Mouse (Mus musculus): ENCODE measurements around the gene Gpr62. TPM values are rescaled to one million over a fixed set of nuclear protein-coding genes. Genes with fewer than 3 reads are reported as not detected.
A peak's percentile ranks its signal among the peaks of the same experiment; 100 is the strongest.

Gpr62 gene
- polyA plus RNA-seq, 1 experiment from 2014 or later = 0.20 TPM

GRCm38 (mm10) chr9:106430015-106430264, 35.8 kb downstream of the Gpr62 start:
- peaks cover 19% of the 10 kb centered on the region for H3K4me1 ChIP-seq (replicated peaks)
- ATAC-seq = no peak
- peak overlapping the region; percentile 79 for H3K4me2 ChIP-seq (replicated peaks)
- peak overlapping the region; percentile 78 for H3K9ac ChIP-seq
- H3K27ac ChIP-seq = peak overlapping the region; percentile 93
- no peaks in the 10 kb centered on the region for H3K9me3 ChIP-seq
- whole genome bisulfite sequencing = under 1% methylated on average over 4 of the region's 4 CpGs
- H3K4me3 ChIP-seq (replicated peaks) = peak overlapping the region; percentile 78
- peaks cover 12% of the 10 kb centered on the region for H3K36me3 ChIP-seq
- H3K27me3 ChIP-seq (replicated peaks) = no peaks in the 10 kb centered on the region

GRCm38 (mm10) chr9:106429221-106430014, 36.3 kb downstream of the Gpr62 start, which contains the start of gene Rpl29:
Gene Rpl29, plus strand, starts transcription at chr9:106429454.
- peak; percentile 92 for ATAC-seq
- Histone ChIP-seq H3K9ac (peak within 1 kb of the TSS; percentile 78), H3K4me2 (replicated peaks) (peak within 1 kb of the TSS; percentile 79), H3K4me3 (replicated peaks) (peak within 1 kb of the TSS; percentile 78), H3K27me3 (replicated peaks) (no peaks in the 10 kb centered on the region), H3K4me1 (replicated peaks) (peaks cover 19% of the 10 kb centered on the region), H3K36me3 (peaks cover 12% of the 10 kb centered on the region), H3K27ac (peak within 1 kb of the TSS; percentile 93), H3K9me3 (no peaks in the 10 kb centered on the region)
- under 1% methylated on average over 55 of the region's 55 CpGs for WGBS

GRCm38 (mm10) chr9:106428719-106429220, 37.0 kb downstream of the Gpr62 start:
- peak overlapping the region; percentile 91 for H3K27ac ChIP-seq
- WGBS = 13% methylated on average over 11 of the region's 11 CpGs
- ATAC-seq = peak; percentile 50

GRCm38 (mm10) chr9:106421865-106422160, 43.9 kb downstream of the Gpr62 start:
- 0% methylated on average over 3 of the region's 3 CpGs for WGBS
- H3K9ac ChIP-seq = no peak overlapping the region
- peak overlapping the region; percentile 47 for H3K4me2 ChIP-seq (replicated peaks)
- ATAC-seq = peak; percentile 88
- no peak overlapping the region for H3K27ac ChIP-seq
- H3K9me3 ChIP-seq = no peaks in the 10 kb centered on the region
- H3K4me3 ChIP-seq (replicated peaks) = no peak overlapping the region
- peaks cover 17% of the 10 kb centered on the region for H3K4me1 ChIP-seq (replicated peaks)
- no peaks in the 10 kb centered on the region; the same call in 1 of the 2 replicates for H3K27me3 ChIP-seq (replicated peaks)
- H3K36me3 ChIP-seq = no peaks in the 10 kb centered on the region

More at GRCm38 (mm10) chr9:106428719-106429220, 37.0 kb downstream of the Gpr62 start:
- H3K4me2 ChIP-seq (replicated peaks) = peak overlapping the region; percentile 79
- H3K9ac ChIP-seq = peak overlapping the region; percentile 78
- no peaks in the 10 kb centered on the region for H3K27me3 ChIP-seq (replicated peaks)
- peaks cover 19% of the 10 kb centered on the region for H3K4me1 ChIP-seq (replicated peaks)
- no peaks in the 10 kb centered on the region for H3K9me3 ChIP-seq
- peaks cover 12% of the 10 kb centered on the region for H3K36me3 ChIP-seq
- peak overlapping the region; percentile 78 for H3K4me3 ChIP-seq (replicated peaks)

- Histone ChIP-seq H3K4me3 (replicated peaks) (no peak overlapping the region), H3K36me3 (no peaks in the 10 kb centered on the region), H3K27me3 (replicated peaks) (no peaks in the 10 kb centered on the region; the same call in 1 of the 2 replicates), H3K9ac (no peak overlapping the region), H3K9me3 (no peaks in the 10 kb centered on the region), H3K4me2 (replicated peaks) (peak overlapping the region; percentile 47), H3K27ac (no peak overlapping the region), H3K4me1 (replicated peaks) (peaks cover 17% of the 10 kb centered on the region)
- WGBS = 13% methylated on average over 18 of the region's 18 CpGs
- ATAC-seq = peak; percentile 29
These were observed 44.5 kb downstream of the Gpr62 start for GRCm38 (mm10) chr9:106421033-106421864.

- Histone ChIP-seq H3K4me3 (replicated peaks) (no peak overlapping the region), H3K4me2 (replicated peaks) (no peak overlapping the region), H3K9ac (no peak overlapping the region), H3K27ac (no peak overlapping the region), H3K4me1 (replicated peaks) (peaks cover 17% of the 10 kb centered on the region), H3K27me3 (replicated peaks) (no peaks in the 10 kb centered on the region; the same call in 1 of the 2 replicates), H3K36me3 (no peaks in the 10 kb centered on the region), H3K9me3 (no peaks in the 10 kb centered on the region)
- WGBS = 3% methylated on average over 2 of the region's 2 CpGs
- no peak for ATAC-seq
These were observed 45.1 kb downstream of the Gpr62 start for GRCm38 (mm10) chr9:106420608-106421007.

GRCm38 (mm10) chr9:106417841-106418625, 47.7 kb downstream of the Gpr62 start:
- no peaks in the 10 kb centered on the region for H3K9me3 ChIP-seq
- peak overlapping the region; percentile 37; the same call in 1 of the 2 replicates for H3K9ac ChIP-seq
- WGBS = 16% methylated on average over 29 of the region's 29 CpGs
- peak; percentile 57 for ATAC-seq
- no peaks in the 10 kb centered on the region; the same call in 1 of the 2 replicates for H3K27me3 ChIP-seq (replicated peaks)
- peak overlapping the region; percentile 20 for H3K4me3 ChIP-seq (replicated peaks)
- no peaks in the 10 kb centered on the region for H3K36me3 ChIP-seq
- H3K4me1 ChIP-seq (replicated peaks) = peaks cover 17% of the 10 kb centered on the region
- peak overlapping the region; percentile 60 for H3K4me2 ChIP-seq (replicated peaks)
- H3K27ac ChIP-seq = 0 out of 2 replicates have a peak overlapping the region, but pooled peaks have one; percentile 27

- H3K36me3 ChIP-seq = no peaks in the 10 kb centered on the region
These were observed 48.9 kb downstream of the Gpr62 start for GRCm38 (mm10) chr9:106416826-106417225.

More at GRCm38 (mm10) chr9:106416826-106417225, 48.9 kb downstream of the Gpr62 start:
- Histone ChIP-seq H3K4me3 (replicated peaks) (no peak overlapping the region), H3K9me3 (no peaks in the 10 kb centered on the region), H3K27me3 (replicated peaks) (no peaks in the 10 kb centered on the region; the same call in 1 of the 2 replicates), H3K4me2 (replicated peaks) (no peak overlapping the region), H3K9ac (no peak overlapping the region), H3K27ac (no peak overlapping the region), H3K4me1 (replicated peaks) (peaks cover 17% of the 10 kb centered on the region)
- WGBS = 90% methylated on average over 6 of the region's 6 CpGs
- no peak for ATAC-seq

Other genes with a start within 250 kb of the Gpr62 start
- gene Tlr9, start 243.3 kb downstream of the Gpr62 start, polyA plus RNA-seq (2015; fragmentation: Nextera tagmentation; extraction: Ambion mirVana) = 0.16 and 0.19 TPM in 2 replicates
- gene Alas1, start 217.3 kb downstream of the Gpr62 start, polyA plus RNA-seq (2015; fragmentation: Nextera tagmentation; extraction: Ambion mirVana) = 110 TPM in 2 replicates
- 25.9 and 28.2 TPM in 2 replicates for gene Poc1a, start 184.9 kb downstream of the Gpr62 start, polyA plus RNA-seq (2015; fragmentation: Nextera tagmentation; extraction: Ambion mirVana)
- 10.0 and 10.3 TPM in 2 replicates for gene Dusp7, start 97.3 kb downstream of the Gpr62 start, polyA plus RNA-seq (2015; fragmentation: Nextera tagmentation; extraction: Ambion mirVana)
- gene Rpl29, start 36.5 kb downstream of the Gpr62 start, polyA plus RNA-seq (2015; fragmentation: Nextera tagmentation; extraction: Ambion mirVana) = 981 and 1,002 TPM in 2 replicates
- 47.7 and 48.7 TPM in 2 replicates for gene Acy1, start 27.6 kb downstream of the Gpr62 start, polyA plus RNA-seq (2015; fragmentation: Nextera tagmentation; extraction: Ambion mirVana)
- 25.4 and 31.8 TPM in 2 replicates for gene Abhd14b, start 18.5 kb downstream of the Gpr62 start, polyA plus RNA-seq (2015; fragmentation: Nextera tagmentation; extraction: Ambion mirVana)
- 49.1 and 51.0 TPM in 2 replicates for gene Abhd14a, start 18.3 kb downstream of the Gpr62 start, polyA plus RNA-seq (2015; fragmentation: Nextera tagmentation; extraction: Ambion mirVana)
- 43.7 and 49.5 TPM in 2 replicates for gene Pcbp4, start 12.6 kb downstream of the Gpr62 start, polyA plus RNA-seq (2015; fragmentation: Nextera tagmentation; extraction: Ambion mirVana)
- 49.9 and 50.0 TPM in 2 replicates for gene Rrp9, start 10.0 kb upstream of the Gpr62 start, polyA plus RNA-seq (2015; fragmentation: Nextera tagmentation; extraction: Ambion mirVana)
- 2.4 and 2.5 TPM in 2 replicates for gene Parp3, start 11.0 kb upstream of the Gpr62 start, polyA plus RNA-seq (2015; fragmentation: Nextera tagmentation; extraction: Ambion mirVana)
- gene Iqcf1, start 34.0 kb upstream of the Gpr62 start, polyA plus RNA-seq (2015; fragmentation: Nextera tagmentation; extraction: Ambion mirVana) = not detected in 2 replicates
- gene Iqcf5, start 48.6 kb upstream of the Gpr62 start, polyA plus RNA-seq (2015; fragmentation: Nextera tagmentation; extraction: Ambion mirVana) = not detected in 2 replicates
- not detected in 2 replicates for gene Iqcf3, start 95.7 kb upstream of the Gpr62 start, polyA plus RNA-seq (2015; fragmentation: Nextera tagmentation; extraction: Ambion mirVana)
- not detected in 2 replicates for gene Iqcf4, start 105.1 kb upstream of the Gpr62 start, polyA plus RNA-seq (2015; fragmentation: Nextera tagmentation; extraction: Ambion mirVana)
- gene Iqcf6, start 160.6 kb upstream of the Gpr62 start, polyA plus RNA-seq (2015; fragmentation: Nextera tagmentation; extraction: Ambion mirVana) = not detected in 2 replicates
- not detected in 2 replicates for gene Grm2, start 190.1 kb upstream of the Gpr62 start, polyA plus RNA-seq (2015; fragmentation: Nextera tagmentation; extraction: Ambion mirVana)
- gene Tex264, start 220.0 kb upstream of the Gpr62 start, polyA plus RNA-seq (2015; fragmentation: Nextera tagmentation; extraction: Ambion mirVana) = 52.6 and 59.5 TPM in 2 replicates